Mouse (Mus musculus) limb, embryonic 11.5 days (tissue): ENCODE results near the gene Rapgef4. TPM values are rescaled to one million over a fixed set of nuclear protein-coding genes. Genes with fewer than 3 reads are reported as not detected.
A peak's percentile ranks its signal among the peaks of the same experiment; 100 is the strongest.

ENCODE experiments used
- ATAC-seq: fragments of 200-750 bp; cut with Nextera tagmentation; 2 replicates; pipeline ENCODE4 v1.8.0; 2017; ENCODE audit warnings: low read depth; ENCODE audit not compliant: insufficient number of reproducible peaks, low FRiP score, low TSS enrichment
- DNase-seq: peaks from one replicate; pipeline ENCODE4 v3.0.0-alpha.2; 2015; ENCODE audit warnings: low spot score
- H3K27ac ChIP-seq: fragments of 300-500 bp; sonication (generic); replicated peaks from 2 replicates; pipeline ENCODE4 v1.5.1; 2014; ENCODE audit warnings: low read depth, mild to moderate bottlenecking, low read length
- H3K27me3 ChIP-seq: fragments of 300-500 bp; sonication (generic); 2 replicates; pipeline ENCODE4 v1.6.1; 2014; ENCODE audit warnings: mild to moderate bottlenecking, low read length, mixed read lengths; ENCODE audit not compliant: control insufficient read depth, insufficient read depth
- H3K36me3 ChIP-seq: fragments of 300-500 bp; sonication (generic); 2 replicates; pipeline ENCODE4 v1.6.1; 2014; ENCODE audit warnings: mild to moderate bottlenecking, low read length, moderate library complexity, mixed read lengths; ENCODE audit not compliant: control insufficient read depth, insufficient read depth
- H3K4me1 ChIP-seq: fragments of 300-500 bp; sonication (generic); 2 replicates; pipeline ENCODE4 v1.6.1; 2014; ENCODE audit warnings: low read length, mixed read lengths; ENCODE audit not compliant: control insufficient read depth, insufficient read depth
- H3K4me2 ChIP-seq: fragments of 300-500 bp; sonication (generic); 2 replicates; pipeline ENCODE4 v1.6.1; 2014; ENCODE audit warnings: low read depth, mild to moderate bottlenecking, moderate library complexity; ENCODE audit not compliant: severe bottlenecking
- H3K4me3 ChIP-seq: fragments of 300-500 bp; sonication (generic); 2 replicates; pipeline ENCODE4 v1.5.1; 2014; ENCODE audit warnings: low read depth, low read length
- H3K9ac ChIP-seq: fragments of 300-500 bp; sonication (generic); 2 replicates; pipeline ENCODE4 v1.6.1; 2014; ENCODE audit warnings: mild to moderate bottlenecking, low read length
- H3K9me3 ChIP-seq: fragments of 300-500 bp; sonication (generic); 2 replicates; pipeline ENCODE4 v1.6.1; 2016; ENCODE audit warnings: low read length; ENCODE audit not compliant: control insufficient read depth
- WGBS: fragments of 180-500 bp; shearing (Covaris S2); extraction: QIAGEN DNeasy Blood & Tissue Kit; methylation state at CpG from one replicate; pipeline ENCODE4 v1.1.7; 2014; 5-methylcytosine and 5-hydroxymethylcytosine counted together
- polyA plus RNA-seq: library from polyadenylated mRNA; unstranded; fragments of >200 nt; fragmentation: Nextera tagmentation; extraction: Ambion mirVana; gene quantifications from 2 replicates; pipeline ENCODE4 v1.2.1, GENCODE M21; 2014

The Rapgef4 gene
- polyA plus RNA-seq, 1 experiment from 2014 or later: 0.88 TPM

- 84% methylated on average over 1 of the region's 1 CpGs for WGBS
Observed at GRCm38 (mm10) chr2:72026506-72026905, 45.5 kb downstream of the Rapgef4 start.

GRCm38 (mm10) chr2:72029081-72029480 is 48.0 kb downstream of the Rapgef4 start:
- ATAC-seq: no peak
- 80% methylated on average over 1 of the region's 1 CpGs for WGBS
- no peak overlapping the region for H3K4me3 ChIP-seq

More at GRCm38 (mm10) chr2:72026506-72026905, 45.5 kb downstream of the Rapgef4 start:
- Histone ChIP-seq H3K4me3 (no peak overlapping the region), H3K9ac (no peak overlapping the region), H3K27me3 (no peaks in the 10 kb centered on the region), H3K36me3 (no peaks in the 10 kb centered on the region), H3K4me2 (no peak overlapping the region), H3K27ac (no peak overlapping the region), H3K4me1 (no peaks in the 10 kb centered on the region), H3K9me3 (no peaks in the 10 kb centered on the region)
- no peak for ATAC-seq
- no peak for DNase-seq

GRCm38 (mm10) chr2:72029586-72030144 is 48.6 kb downstream of the Rapgef4 start:
- DNase-seq (no peak), ATAC-seq (no peak)
- Histone ChIP-seq H3K9ac (no peak overlapping the region), H3K4me1 (no peaks in the 10 kb centered on the region), H3K27ac (no peak overlapping the region), H3K27me3 (no peaks in the 10 kb centered on the region), H3K4me3 (no peak overlapping the region), H3K36me3 (no peaks in the 10 kb centered on the region), H3K4me2 (no peak overlapping the region), H3K9me3 (no peaks in the 10 kb centered on the region)
- WGBS: 83% methylated on average over 5 of the region's 5 CpGs

More at GRCm38 (mm10) chr2:72029081-72029480, 48.0 kb downstream of the Rapgef4 start:
- Histone ChIP-seq H3K9ac (no peak overlapping the region), H3K36me3 (no peaks in the 10 kb centered on the region), H3K4me1 (no peaks in the 10 kb centered on the region), H3K27ac (no peak overlapping the region), H3K4me2 (no peak overlapping the region), H3K27me3 (no peaks in the 10 kb centered on the region), H3K9me3 (no peaks in the 10 kb centered on the region)
- no peak for DNase-seq

GRCm38 (mm10) chr2:72031717-72032116 is 50.7 kb downstream of the Rapgef4 start:
- no peaks in the 10 kb centered on the region for H3K36me3 ChIP-seq
- no peak overlapping the region for H3K9ac ChIP-seq
- no peaks in the 10 kb centered on the region for H3K4me1 ChIP-seq
- H3K27ac ChIP-seq: no peak overlapping the region
- no peak for ATAC-seq
- no peaks in the 10 kb centered on the region for H3K27me3 ChIP-seq
- H3K4me2 ChIP-seq: no peak overlapping the region
- 77% methylated on average over 5 of the region's 5 CpGs for WGBS
- DNase-seq: no peak
- no peaks in the 10 kb centered on the region for H3K9me3 ChIP-seq
- H3K4me3 ChIP-seq: no peak overlapping the region

GRCm38 (mm10) chr2:72035616-72036015 is 54.6 kb downstream of the Rapgef4 start:
- no peak overlapping the region for H3K27ac ChIP-seq
- no peaks in the 10 kb centered on the region for H3K9me3 ChIP-seq
- H3K27me3 ChIP-seq: no peaks in the 10 kb centered on the region
- H3K4me2 ChIP-seq: no peak overlapping the region
- H3K36me3 ChIP-seq: no peaks in the 10 kb centered on the region
- ATAC-seq (no peak), DNase-seq (peak; percentile 44)
- no peaks in the 10 kb centered on the region for H3K4me1 ChIP-seq
- WGBS: 60% methylated on average over 8 of the region's 8 CpGs
- H3K4me3 ChIP-seq: no peak overlapping the region
- no peak overlapping the region for H3K9ac ChIP-seq

GRCm38 (mm10) chr2:72037357-72037756 is 56.3 kb downstream of the Rapgef4 start:
- Histone ChIP-seq H3K4me2 (no peak overlapping the region), H3K4me1 (no peaks in the 10 kb centered on the region), H3K9ac (no peak overlapping the region), H3K27me3 (no peaks in the 10 kb centered on the region), H3K9me3 (no peaks in the 10 kb centered on the region), H3K27ac (no peak overlapping the region), H3K36me3 (no peaks in the 10 kb centered on the region), H3K4me3 (no peak overlapping the region)
- ATAC-seq: no peak
- 88% methylated on average over 5 of the region's 5 CpGs for WGBS
- DNase-seq: no peak

- Histone ChIP-seq H3K4me1 (no peaks in the 10 kb centered on the region), H3K4me2 (no peak overlapping the region), H3K9me3 (no peaks in the 10 kb centered on the region), H3K27ac (no peak overlapping the region), H3K36me3 (no peaks in the 10 kb centered on the region), H3K4me3 (no peak overlapping the region), H3K9ac (no peak overlapping the region), H3K27me3 (no peaks in the 10 kb centered on the region)
- ATAC-seq: no peak
- DNase-seq: peak; percentile 95
- 8% methylated on average over 1 of the region's 1 CpGs for WGBS
Observed at GRCm38 (mm10) chr2:72038235-72038634, 57.2 kb downstream of the Rapgef4 start.

GRCm38 (mm10) chr2:72038651-72039251 is 57.7 kb downstream of the Rapgef4 start:
- WGBS: 69% methylated on average over 18 of the region's 18 CpGs
- no peak overlapping the region for H3K9ac ChIP-seq

More at GRCm38 (mm10) chr2:72038651-72039251, 57.7 kb downstream of the Rapgef4 start:
- H3K4me2 ChIP-seq: no peak overlapping the region
- H3K4me1 ChIP-seq: no peaks in the 10 kb centered on the region
- no peak overlapping the region for H3K4me3 ChIP-seq
- H3K27ac ChIP-seq: no peak overlapping the region
- H3K9me3 ChIP-seq: no peaks in the 10 kb centered on the region
- ATAC-seq (no peak), DNase-seq (no peak)
- no peaks in the 10 kb centered on the region for H3K27me3 ChIP-seq
- no peaks in the 10 kb centered on the region for H3K36me3 ChIP-seq
